Mouse (Mus musculus): ENCODE results near the gene Ank3.

GRCm38 (mm10) chr10:70065191-70065590 is 666.6 kb downstream of the Ank3 start:
- TF ChIP-seq CTCF (IDR thresholded peaks at IDR 0.05; ENCODE audit: low read depth) (no peak), EP300 (IDR thresholded peaks at IDR 0.05; ENCODE audit: low read depth) (no peak)

Data from liver, postnatal 0 days (tissue).